Mouse (Mus musculus): Measurements from ENCODE around the gene Rdm1.

GRCm38 (mm10) chr11:101674106-101674505, 47.1 kb downstream of the Rdm1 start:
- TF ChIP-seq CTCF (IDR thresholded peaks at IDR 0.05; ENCODE audit: borderline replicate concordance, insufficient read depth, low read depth, low read length): no peak
- TF ChIP-seq POLR2A (IDR thresholded peaks at IDR 0.05; ENCODE audit: borderline replicate concordance, insufficient read depth, low read length): no peak
